Mouse (Mus musculus) intestine, embryonic 15.5 days (tissue): ENCODE results near the gene Nfkb1. TPM values are rescaled to one million over a fixed set of nuclear protein-coding genes. Genes with fewer than 3 reads are reported as not detected.

ENCODE experiments used
- ATAC-seq: fragments of 200-750 bp; cut with Nextera tagmentation; 2 replicates; pipeline ENCODE4 v1.8.0; 2017; ENCODE audit warnings: moderate TSS enrichment, moderate library complexity
- H3K27ac ChIP-seq: fragments of 300-500 bp; sonication (generic); 2 replicates; pipeline ENCODE4 v1.5.1; 2015; ENCODE audit warnings: mild to moderate bottlenecking, inconsistent platforms
- H3K27me3 ChIP-seq: fragments of 300-500 bp; sonication (generic); replicated peaks from 2 replicates; pipeline ENCODE4 v1.6.1; 2015; ENCODE audit warnings: inconsistent platforms
- H3K36me3 ChIP-seq: fragments of 300-500 bp; sonication (generic); 2 replicates; pipeline ENCODE4 v1.6.1; 2015; ENCODE audit warnings: inconsistent platforms
- H3K4me1 ChIP-seq: fragments of 300-500 bp; sonication (generic); replicated peaks from 2 replicates; pipeline ENCODE4 v1.6.1; 2015; ENCODE audit warnings: inconsistent platforms
- H3K4me2 ChIP-seq: fragments of 300-500 bp; sonication (generic); replicated peaks from 2 replicates; pipeline ENCODE4 v1.6.1; 2015; ENCODE audit warnings: mild to moderate bottlenecking, inconsistent platforms
- H3K4me3 ChIP-seq: fragments of 300-500 bp; sonication (generic); replicated peaks from 2 replicates; pipeline ENCODE4 v1.5.1; 2015; ENCODE audit warnings: inconsistent platforms
- H3K9ac ChIP-seq: fragments of 300-500 bp; sonication (generic); 2 replicates; pipeline ENCODE4 v1.6.1; 2015; ENCODE audit warnings: inconsistent platforms
- H3K9me3 ChIP-seq: fragments of 300-500 bp; sonication (generic); 2 replicates; pipeline ENCODE4 v1.6.1; 2016; ENCODE audit warnings: inconsistent platforms
- WGBS: fragments of 180-500 bp; shearing (Covaris S2); methylation state at CpG from one replicate; pipeline ENCODE4 v1.1.7; 2015; 5-methylcytosine and 5-hydroxymethylcytosine counted together
- polyA plus RNA-seq: library from polyadenylated mRNA; unstranded; fragments of >200 nt; fragmentation: Nextera tagmentation; extraction: Ambion mirVana; gene quantifications from 2 replicates; pipeline ENCODE4 v1.2.1, GENCODE M21; 2015

The Nfkb1 gene
- polyA plus RNA-seq, 1 experiment from 2014 or later: 19.7 TPM

GRCm38 (mm10) chr3:135676364-135676763 is 15.0 kb downstream of the Nfkb1 start:
- WGBS: 84% methylated on average over 2 of the region's 2 CpGs
- no peak overlapping the region for H3K9ac ChIP-seq
- no peak overlapping the region for H3K4me3 ChIP-seq
- H3K27ac ChIP-seq: no peak overlapping the region
- peaks cover 12% of the 10 kb centered on the region for H3K4me1 ChIP-seq
- no peak overlapping the region for H3K4me2 ChIP-seq
- ATAC-seq: no peak
- H3K36me3 ChIP-seq: no peaks in the 10 kb centered on the region
- H3K27me3 ChIP-seq: no peaks in the 10 kb centered on the region
- H3K9me3 ChIP-seq: no peaks in the 10 kb centered on the region

- 59% methylated on average over 5 of the region's 5 CpGs for WGBS
- Histone ChIP-seq H3K27me3 (no peaks in the 10 kb centered on the region), H3K4me2 (peak overlapping the region; percentile 42), H3K27ac (peak overlapping the region; percentile 38; the same call in 1 of the 2 replicates), H3K36me3 (no peaks in the 10 kb centered on the region), H3K9ac (no peak overlapping the region), H3K4me1 (peaks cover 12% of the 10 kb centered on the region), H3K9me3 (no peaks in the 10 kb centered on the region), H3K4me3 (no peak overlapping the region)
- peak; percentile 90 for ATAC-seq
These were observed 15.9 kb downstream of the Nfkb1 start for GRCm38 (mm10) chr3:135675480-135675879.

GRCm38 (mm10) chr3:135674716-135675392 is 16.5 kb downstream of the Nfkb1 start:
- Histone ChIP-seq H3K4me2 (peak overlapping the region; percentile 42), H3K27ac (peak overlapping the region; percentile 80), H3K4me3 (0 out of 2 replicates have a peak overlapping the region, but pooled peaks have one; percentile 5), H3K4me1 (peaks cover 12% of the 10 kb centered on the region), H3K27me3 (no peaks in the 10 kb centered on the region), H3K9me3 (no peaks in the 10 kb centered on the region), H3K36me3 (no peaks in the 10 kb centered on the region), H3K9ac (no peak overlapping the region)
- peak; percentile 93 for ATAC-seq
- WGBS: 47% methylated on average over 13 of the region's 13 CpGs

GRCm38 (mm10) chr3:135673695-135674094 is 17.7 kb downstream of the Nfkb1 start:
- Histone ChIP-seq H3K27me3 (no peaks in the 10 kb centered on the region), H3K36me3 (no peaks in the 10 kb centered on the region), H3K9me3 (no peaks in the 10 kb centered on the region), H3K27ac (peak overlapping the region; percentile 52; the same call in 1 of the 2 replicates), H3K4me3 (no peak overlapping the region), H3K4me1 (peaks cover 12% of the 10 kb centered on the region), H3K4me2 (no peak overlapping the region; the same call in 1 of the 2 replicates), H3K9ac (no peak overlapping the region)
- ATAC-seq: peak; percentile 6; the same call in 1 of the 2 replicates
- 46% methylated on average over 7 of the region's 7 CpGs for WGBS

GRCm38 (mm10) chr3:135673041-135673440 is 18.3 kb downstream of the Nfkb1 start:
- no peak overlapping the region for H3K4me3 ChIP-seq
- no peak for ATAC-seq
- no peaks in the 10 kb centered on the region for H3K27me3 ChIP-seq
- H3K4me1 ChIP-seq: peaks cover 12% of the 10 kb centered on the region
- H3K4me2 ChIP-seq: no peak overlapping the region
- no peaks in the 10 kb centered on the region for H3K9me3 ChIP-seq
- H3K9ac ChIP-seq: no peak overlapping the region
- WGBS: 80% methylated on average over 4 of the region's 4 CpGs
- H3K27ac ChIP-seq: no peak overlapping the region
- no peaks in the 10 kb centered on the region for H3K36me3 ChIP-seq

GRCm38 (mm10) chr3:135672135-135672534 is 19.2 kb downstream of the Nfkb1 start:
- Histone ChIP-seq H3K4me1 (peaks cover 12% of the 10 kb centered on the region), H3K27me3 (no peaks in the 10 kb centered on the region), H3K36me3 (no peaks in the 10 kb centered on the region), H3K9me3 (no peaks in the 10 kb centered on the region), H3K9ac (no peak overlapping the region), H3K4me2 (no peak overlapping the region), H3K4me3 (no peak overlapping the region), H3K27ac (no peak overlapping the region)
- no peak for ATAC-seq
- WGBS: 75% methylated on average over 5 of the region's 5 CpGs

GRCm38 (mm10) chr3:135670869-135671268 is 20.5 kb downstream of the Nfkb1 start:
- no peaks in the 10 kb centered on the region for H3K36me3 ChIP-seq
- no peak overlapping the region for H3K4me2 ChIP-seq
- no peak overlapping the region for H3K4me3 ChIP-seq
- ATAC-seq: no peak
- H3K4me1 ChIP-seq: peaks cover 12% of the 10 kb centered on the region
- H3K27ac ChIP-seq: no peak overlapping the region
- H3K9me3 ChIP-seq: no peaks in the 10 kb centered on the region
- 71% methylated on average over 4 of the region's 4 CpGs for WGBS
- H3K27me3 ChIP-seq: no peaks in the 10 kb centered on the region
- H3K9ac ChIP-seq: no peak overlapping the region

GRCm38 (mm10) chr3:135667084-135667483 is 24.3 kb downstream of the Nfkb1 start:
- ATAC-seq: no peak
- H3K36me3 ChIP-seq: peaks cover 1% of the 10 kb centered on the region
- no peaks in the 10 kb centered on the region for H3K4me1 ChIP-seq

GRCm38 (mm10) chr3:135665777-135666259 is 25.5 kb downstream of the Nfkb1 start:
- no peak overlapping the region for H3K4me2 ChIP-seq
- H3K4me1 ChIP-seq: no peaks in the 10 kb centered on the region
- peaks cover 6% of the 10 kb centered on the region for H3K36me3 ChIP-seq
- no peak overlapping the region for H3K9ac ChIP-seq
- no peak overlapping the region for H3K4me3 ChIP-seq
- H3K9me3 ChIP-seq: no peaks in the 10 kb centered on the region
- 70% methylated on average over 6 of the region's 6 CpGs for WGBS
- no peak for ATAC-seq
- H3K27ac ChIP-seq: no peak overlapping the region
- H3K27me3 ChIP-seq: no peaks in the 10 kb centered on the region

More at GRCm38 (mm10) chr3:135667084-135667483, 24.3 kb downstream of the Nfkb1 start:
- Histone ChIP-seq H3K4me2 (no peak overlapping the region), H3K4me3 (no peak overlapping the region), H3K27me3 (no peaks in the 10 kb centered on the region), H3K9ac (no peak overlapping the region), H3K9me3 (no peaks in the 10 kb centered on the region), H3K27ac (no peak overlapping the region)
- 86% methylated on average over 3 of the region's 3 CpGs for WGBS

- H3K9ac ChIP-seq: no peak overlapping the region
- 91% methylated on average over 15 of the region's 15 CpGs for WGBS
- no peak overlapping the region for H3K4me3 ChIP-seq
- no peak overlapping the region for H3K27ac ChIP-seq
- peaks cover 6% of the 10 kb centered on the region for H3K36me3 ChIP-seq
- H3K4me2 ChIP-seq: no peak overlapping the region
- H3K27me3 ChIP-seq: no peaks in the 10 kb centered on the region
- no peaks in the 10 kb centered on the region for H3K4me1 ChIP-seq
- ATAC-seq: no peak
- no peaks in the 10 kb centered on the region for H3K9me3 ChIP-seq
These were observed 29.0 kb downstream of the Nfkb1 start for GRCm38 (mm10) chr3:135662139-135662864.

GRCm38 (mm10) chr3:135661707-135662106 is 29.6 kb downstream of the Nfkb1 start:
- ATAC-seq: no peak
- no peak overlapping the region for H3K4me3 ChIP-seq
- H3K9me3 ChIP-seq: no peaks in the 10 kb centered on the region
- H3K9ac ChIP-seq: no peak overlapping the region
- 84% methylated on average over 9 of the region's 9 CpGs for WGBS
- H3K36me3 ChIP-seq: peaks cover 6% of the 10 kb centered on the region
- no peaks in the 10 kb centered on the region for H3K4me1 ChIP-seq
- H3K27me3 ChIP-seq: no peaks in the 10 kb centered on the region
- H3K27ac ChIP-seq: no peak overlapping the region
- no peak overlapping the region for H3K4me2 ChIP-seq

- WGBS: 73% methylated on average over 7 of the region's 7 CpGs
- H3K4me3 ChIP-seq: no peak overlapping the region
- no peak overlapping the region for H3K27ac ChIP-seq
- no peak for ATAC-seq
- no peaks in the 10 kb centered on the region for H3K4me1 ChIP-seq
- no peak overlapping the region for H3K9ac ChIP-seq
- no peaks in the 10 kb centered on the region for H3K9me3 ChIP-seq
- peaks cover 8% of the 10 kb centered on the region for H3K36me3 ChIP-seq
- no peak overlapping the region for H3K4me2 ChIP-seq
- no peaks in the 10 kb centered on the region for H3K27me3 ChIP-seq
These were observed 32.7 kb downstream of the Nfkb1 start for GRCm38 (mm10) chr3:135658540-135659097.
